Mouse (Mus musculus) gastrocnemius, adult 2 months (tissue): ENCODE measurements around the gene Mtss1l. TPM values are rescaled to one million over a fixed set of nuclear protein-coding genes. Genes with fewer than 3 reads are reported as not detected.
A peak's percentile ranks its signal among the peaks of the same experiment; 100 is the strongest.

Source experiments
- DNase-seq: peaks from one replicate; pipeline ENCODE4 v3.0.0; 2022
- H3K27ac ChIP-seq: fragments of 200-600 bp; 2 replicates; pipeline ENCODE4 v1.8.1; 2022; ENCODE audit warnings: mild to moderate bottlenecking
- H3K4me3 ChIP-seq: fragments of 200-600 bp; 2 replicates; pipeline ENCODE4 v1.8.1; 2022; ENCODE audit warnings: mild to moderate bottlenecking, moderate library complexity
- CTCF ChIP-seq: fragments of 200-600 bp; IDR thresholded peaks from 2 replicates; pipeline ENCODE4 v1.8.1; 2022; ENCODE audit warnings: antibody characterized with exemption, mild to moderate bottlenecking, moderate library complexity
- intact Hi-C: fragments of 180-260 bp; cut with DNase I; formaldehyde crosslinking; loops from one replicate; pipeline ENCODE4 v1.15.1; 2025
- total RNA-seq, 2 experiments: library from RNA; stranded (reverse); gene quantifications; 2 replicates each; pipeline ENCODE4 v1.2.3; 2021

Mtss1l gene
- total RNA-seq, 2 experiments from 2014 or later, result 85.5 to 125 TPM

GRCm38 (mm10) chr8:110750269-110750668, 29.0 kb downstream of the Mtss1l start:
- no peak for TF ChIP-seq CTCF
- Histone ChIP-seq H3K4me3 (peak overlapping the region; percentile 47), H3K27ac (peak overlapping the region; percentile 35; the same call in 1 of the 2 replicates)
- intact Hi-C loops, result loop anchor here (2.0 to 5.0 kb wide), 2 partner anchors 57 to 91 kb away; partner anchors contain the start of gene Il34
- DNase-seq, result no peak

GRCm38 (mm10) chr8:110751490-110751889, 30.2 kb downstream of the Mtss1l start:
- Histone ChIP-seq H3K27ac (no peak overlapping the region), H3K4me3 (no peak overlapping the region)
- TF ChIP-seq CTCF, result no peak
- intact Hi-C loops, result loop anchor here (2.0 to 5.0 kb wide), 2 partner anchors 56 to 89 kb away; partner anchors contain the start of gene Il34
- no peak for DNase-seq

- Histone ChIP-seq H3K4me3 (peak overlapping the region; percentile 50), H3K27ac (peak overlapping the region; percentile 63)
- intact Hi-C loops, result loop anchor here (5.0 kb wide), 1 partner anchor 53 kb away; the partner anchor contains the start of gene Il34
- DNase-seq, result no peak
- no peak for TF ChIP-seq CTCF
Measured at GRCm38 (mm10) chr8:110754713-110755112, 33.4 kb downstream of the Mtss1l start.

- no peak for DNase-seq
- H3K27ac ChIP-seq, result peak overlapping the region; percentile 63
- no peak for TF ChIP-seq CTCF
- intact Hi-C loops, result no loop called here
- peak overlapping the region; percentile 50 for H3K4me3 ChIP-seq
Measured at GRCm38 (mm10) chr8:110755511-110756170, 34.4 kb downstream of the Mtss1l start.

- no peak overlapping the region for H3K4me3 ChIP-seq
- TF ChIP-seq CTCF, result no peak
- no peak overlapping the region; the same call in 1 of the 2 replicates for H3K27ac ChIP-seq
- no peak for DNase-seq
- intact Hi-C loops, result no loop called here
Measured at GRCm38 (mm10) chr8:110756196-110756595, 34.9 kb downstream of the Mtss1l start.

GRCm38 (mm10) chr8:110760280-110760940, 39.1 kb downstream of the Mtss1l start:
- intact Hi-C loops, result no loop called here
- H3K4me3 ChIP-seq, result no peak overlapping the region
- no peak for TF ChIP-seq CTCF
- no peak for DNase-seq
- H3K27ac ChIP-seq, result peak overlapping the region; percentile 63

GRCm38 (mm10) chr8:110761185-110761584, 39.9 kb downstream of the Mtss1l start:
- no peak for TF ChIP-seq CTCF
- peak; percentile 58 for DNase-seq
- no peak overlapping the region for H3K4me3 ChIP-seq
- intact Hi-C loops, result no loop called here
- peak overlapping the region; percentile 63 for H3K27ac ChIP-seq

- DNase-seq, result no peak
- peak; percentile 35 for TF ChIP-seq CTCF
- H3K4me3 ChIP-seq, result no peak overlapping the region
- no peak overlapping the region; the same call in 1 of the 2 replicates for H3K27ac ChIP-seq
- intact Hi-C loops, result no loop called here
Measured at GRCm38 (mm10) chr8:110761988-110762387, 40.7 kb downstream of the Mtss1l start.

- DNase-seq, result no peak
- H3K27ac ChIP-seq, result no peak overlapping the region
- intact Hi-C loops, result no loop called here
- no peak for TF ChIP-seq CTCF
- no peak overlapping the region for H3K4me3 ChIP-seq
Measured at GRCm38 (mm10) chr8:110764671-110765070, 43.4 kb downstream of the Mtss1l start.

GRCm38 (mm10) chr8:110767261-110767660, 46.0 kb downstream of the Mtss1l start:
- no peak overlapping the region for H3K27ac ChIP-seq
- TF ChIP-seq CTCF, result no peak
- no peak overlapping the region for H3K4me3 ChIP-seq
- no peak for DNase-seq
- intact Hi-C loops, result no loop called here

GRCm38 (mm10) chr8:110772452-110772851, 51.2 kb downstream of the Mtss1l start:
- Histone ChIP-seq H3K4me3 (no peak overlapping the region), H3K27ac (peak overlapping the region; percentile 55)
- TF ChIP-seq CTCF, result no peak
- DNase-seq, result no peak
- intact Hi-C loops, result no loop called here

- DNase-seq, result no peak
- intact Hi-C loops, result no loop called here
- Histone ChIP-seq H3K27ac (peak overlapping the region; percentile 9), H3K4me3 (no peak overlapping the region)
- TF ChIP-seq CTCF, result no peak
Measured at GRCm38 (mm10) chr8:110774047-110774446, 52.8 kb downstream of the Mtss1l start.

- H3K27ac ChIP-seq, result peak overlapping the region; percentile 9
- intact Hi-C loops, result no loop called here
- no peak for TF ChIP-seq CTCF
- no peak for DNase-seq
- no peak overlapping the region for H3K4me3 ChIP-seq
Measured at GRCm38 (mm10) chr8:110774725-110775124, 53.4 kb downstream of the Mtss1l start.
